Mouse (Mus musculus): ENCODE data around the gene Gm49405. TPM values are rescaled to one million over a fixed set of nuclear protein-coding genes. Genes with fewer than 3 reads are reported as not detected.
A peak's percentile ranks its signal among the peaks of the same experiment; 100 is the strongest.
"Not testable (repeated sequence)": the region's sequence is repeated elsewhere in the genome, so short reads cannot be mapped to it uniquely, and the experiment has no call there.

Gm49405 gene
- polyA plus RNA-seq, 1 experiment from 2014 or later: 4.1 TPM

GRCm38 (mm10) chr19:3964030-3964429 lies 36.4 kb upstream of the Gm49405 start:
- Histone ChIP-seq H3K36me3 (no peaks in the 10 kb centered on the region), H3K27me3 (replicated peaks) (peaks cover 2% of the 10 kb centered on the region; the same call in 1 of the 2 replicates), H3K4me3 (no peak overlapping the region), H3K27ac (replicated peaks) (no peak overlapping the region), H3K4me1 (peaks cover 21% of the 10 kb centered on the region), H3K9me3 (no peaks in the 10 kb centered on the region), H3K4me2 (no peak overlapping the region), H3K9ac (no peak overlapping the region)
- WGBS: 60% methylated on average over 4 of the region's 4 CpGs
- no peak for ATAC-seq (ENCODE audit: extremely low read depth, insufficient number of reproducible peaks, low FRiP score, low TSS enrichment)

- no peak overlapping the region for H3K9ac ChIP-seq
- H3K27me3 ChIP-seq (replicated peaks): peaks cover 17% of the 10 kb centered on the region
- H3K27ac ChIP-seq (replicated peaks): no peak overlapping the region
- no peaks in the 10 kb centered on the region for H3K9me3 ChIP-seq
- no peak overlapping the region for H3K4me3 ChIP-seq
- 62% methylated on average over 11 of the region's 11 CpGs for WGBS
- no peaks in the 10 kb centered on the region for H3K36me3 ChIP-seq
- no peak overlapping the region for H3K4me2 ChIP-seq
- no peak for ATAC-seq (ENCODE audit: extremely low read depth, insufficient number of reproducible peaks, low FRiP score, low TSS enrichment)
- H3K4me1 ChIP-seq: peaks cover 23% of the 10 kb centered on the region
Measured at GRCm38 (mm10) chr19:3966330-3967075, 33.9 kb upstream of the Gm49405 start.

- no peaks in the 10 kb centered on the region for H3K9me3 ChIP-seq
- no peak overlapping the region for H3K9ac ChIP-seq
- no peak overlapping the region for H3K4me3 ChIP-seq
- H3K4me2 ChIP-seq: no peak overlapping the region
- no peak for ATAC-seq (ENCODE audit: extremely low read depth, insufficient number of reproducible peaks, low FRiP score, low TSS enrichment)
- H3K4me1 ChIP-seq: peaks cover 23% of the 10 kb centered on the region
- H3K27me3 ChIP-seq (replicated peaks): peaks cover 17% of the 10 kb centered on the region
- WGBS: 34% methylated on average over 3 of the region's 3 CpGs
- no peaks in the 10 kb centered on the region for H3K36me3 ChIP-seq
- no peak overlapping the region for H3K27ac ChIP-seq (replicated peaks)
Measured at GRCm38 (mm10) chr19:3967258-3967657, 33.2 kb upstream of the Gm49405 start.

- Histone ChIP-seq H3K9ac (no peak within 1 kb of the TSS), H3K9me3 (no peaks in the 10 kb centered on the region), H3K27ac (replicated peaks) (no peak within 1 kb of the TSS), H3K36me3 (no peaks in the 10 kb centered on the region), H3K4me1 (peaks cover 15% of the 10 kb centered on the region), H3K4me3 (no peak within 1 kb of the TSS), H3K4me2 (no peak within 1 kb of the TSS), H3K27me3 (replicated peaks) (peaks cover 25% of the 10 kb centered on the region)
- ATAC-seq (ENCODE audit: extremely low read depth, insufficient number of reproducible peaks, low FRiP score, low TSS enrichment): no peak
- 42% methylated on average over 9 of the region's 9 CpGs for WGBS
Measured at GRCm38 (mm10) chr19:3972229-3972628, 28.2 kb upstream of the Gm49405 start, which contains the start of gene Aldh3b2. Aldh3b2 (plus strand) TSS chr19:3972328.

- not testable (repeated sequence) for H3K4me3 ChIP-seq; H3K4me1 ChIP-seq; H3K4me2 ChIP-seq; H3K36me3 ChIP-seq; H3K27ac ChIP-seq (replicated peaks); H3K9me3 ChIP-seq; ATAC-seq (ENCODE audit: extremely low read depth, insufficient number of reproducible peaks, low FRiP score, low TSS enrichment); H3K9ac ChIP-seq
- 67% methylated on average over 6 of the region's 6 CpGs for WGBS
- H3K27me3 ChIP-seq (replicated peaks): peaks cover 17% of the 10 kb centered on the region
Measured at GRCm38 (mm10) chr19:3974608-3975007, 25.8 kb upstream of the Gm49405 start.

GRCm38 (mm10) chr19:3975866-3976265 lies 24.6 kb upstream of the Gm49405 start:
- Histone ChIP-seq H3K27ac (replicated peaks) (no peak overlapping the region), H3K4me1 (0 out of 2 replicates have a peak, but pooled peaks cover 2% of the 10 kb centered on the region), H3K4me2 (no peak overlapping the region), H3K4me3 (no peak overlapping the region), H3K36me3 (no peaks in the 10 kb centered on the region), H3K27me3 (replicated peaks) (peaks cover 9% of the 10 kb centered on the region), H3K9ac (no peak overlapping the region), H3K9me3 (no peaks in the 10 kb centered on the region)
- WGBS: 55% methylated on average over 2 of the region's 2 CpGs
- ATAC-seq (ENCODE audit: extremely low read depth, insufficient number of reproducible peaks, low FRiP score, low TSS enrichment): no peak

GRCm38 (mm10) chr19:3980309-3980708 lies 20.1 kb upstream of the Gm49405 start:
- Histone ChIP-seq H3K4me2 (no peak overlapping the region), H3K36me3 (no peaks in the 10 kb centered on the region), H3K4me1 (peaks cover 18% of the 10 kb centered on the region), H3K27ac (replicated peaks) (no peak overlapping the region), H3K27me3 (replicated peaks) (peaks cover 11% of the 10 kb centered on the region), H3K4me3 (no peak overlapping the region), H3K9ac (no peak overlapping the region), H3K9me3 (no peaks in the 10 kb centered on the region)
- 12% methylated on average over 4 of the region's 4 CpGs for WGBS
- ATAC-seq (ENCODE audit: extremely low read depth, insufficient number of reproducible peaks, low FRiP score, low TSS enrichment): no peak

GRCm38 (mm10) chr19:3980917-3981316 lies 19.5 kb upstream of the Gm49405 start:
- H3K4me1 ChIP-seq: peaks cover 25% of the 10 kb centered on the region
- no peaks in the 10 kb centered on the region for H3K9me3 ChIP-seq
- H3K4me2 ChIP-seq: no peak overlapping the region
- no peak overlapping the region for H3K4me3 ChIP-seq
- H3K9ac ChIP-seq: no peak overlapping the region
- H3K27ac ChIP-seq (replicated peaks): no peak overlapping the region
- no peaks in the 10 kb centered on the region for H3K36me3 ChIP-seq
- 63% methylated on average over 9 of the region's 9 CpGs for WGBS
- H3K27me3 ChIP-seq (replicated peaks): peaks cover 7% of the 10 kb centered on the region
- ATAC-seq (ENCODE audit: extremely low read depth, insufficient number of reproducible peaks, low FRiP score, low TSS enrichment): no peak

- ATAC-seq (ENCODE audit: extremely low read depth, insufficient number of reproducible peaks, low FRiP score, low TSS enrichment): no peak
- Histone ChIP-seq H3K9ac (no peak overlapping the region), H3K4me3 (no peak overlapping the region), H3K9me3 (no peaks in the 10 kb centered on the region), H3K4me1 (peaks cover 42% of the 10 kb centered on the region), H3K27me3 (replicated peaks) (peaks cover 7% of the 10 kb centered on the region), H3K36me3 (peaks cover 1% of the 10 kb centered on the region; the same call in 1 of the 2 replicates), H3K4me2 (no peak overlapping the region), H3K27ac (replicated peaks) (no peak overlapping the region)
- 44% methylated on average over 9 of the region's 9 CpGs for WGBS
Measured at GRCm38 (mm10) chr19:3983527-3984200, 16.8 kb upstream of the Gm49405 start.

GRCm38 (mm10) chr19:3985261-3985681 lies 15.2 kb upstream of the Gm49405 start:
- no peak overlapping the region for H3K4me3 ChIP-seq
- ATAC-seq (ENCODE audit: extremely low read depth, insufficient number of reproducible peaks, low FRiP score, low TSS enrichment): 0 out of 2 replicates have a peak, but pooled peaks have one; percentile 8
- H3K27ac ChIP-seq (replicated peaks): peak overlapping the region; percentile 60
- peaks cover 7% of the 10 kb centered on the region; the same call in 1 of the 2 replicates for H3K27me3 ChIP-seq (replicated peaks)
- H3K9me3 ChIP-seq: 0 out of 2 replicates have a peak, but pooled peaks cover 3% of the 10 kb centered on the region
- peaks cover 40% of the 10 kb centered on the region for H3K4me1 ChIP-seq
- no peak overlapping the region for H3K4me2 ChIP-seq
- peaks cover 4% of the 10 kb centered on the region; the same call in 1 of the 2 replicates for H3K36me3 ChIP-seq
- H3K9ac ChIP-seq: peak overlapping the region; percentile 3; the same call in 1 of the 2 replicates
- WGBS: 26% methylated on average over 8 of the region's 8 CpGs

- peak; percentile 50; the same call in 1 of the 2 replicates for ATAC-seq (ENCODE audit: extremely low read depth, insufficient number of reproducible peaks, low FRiP score, low TSS enrichment)
- H3K4me1 ChIP-seq: peaks cover 40% of the 10 kb centered on the region
- H3K27me3 ChIP-seq (replicated peaks): 0 out of 2 replicates have a peak, but pooled peaks cover 1% of the 10 kb centered on the region
- peak within 1 kb of the TSS; percentile 74 for H3K9ac ChIP-seq
- H3K4me3 ChIP-seq: peak within 1 kb of the TSS; percentile 14; the same call in 1 of the 2 replicates
- peak within 1 kb of the TSS; percentile 53 for H3K4me2 ChIP-seq
- 7% methylated on average over 8 of the region's 8 CpGs for WGBS
- H3K9me3 ChIP-seq: 0 out of 2 replicates have a peak, but pooled peaks cover 3% of the 10 kb centered on the region
- peak within 1 kb of the TSS; percentile 60 for H3K27ac ChIP-seq (replicated peaks)
- peaks cover 4% of the 10 kb centered on the region; the same call in 1 of the 2 replicates for H3K36me3 ChIP-seq
Measured at GRCm38 (mm10) chr19:3986334-3986733, 14.1 kb upstream of the Gm49405 start, which contains the start of gene Acy3. Acy3 (plus strand) TSS chr19:3986570.

Measured in heart, embryonic 13.5 days (tissue).